Mouse (Mus musculus): ENCODE data around the gene Cpd. TPM values are rescaled to one million over a fixed set of nuclear protein-coding genes. Genes with fewer than 3 reads are reported as not detected.

Gene Cpd
- total and polyA plus RNA-seq, 2 experiments = 5.0 to 17.0 TPM

DNA sequence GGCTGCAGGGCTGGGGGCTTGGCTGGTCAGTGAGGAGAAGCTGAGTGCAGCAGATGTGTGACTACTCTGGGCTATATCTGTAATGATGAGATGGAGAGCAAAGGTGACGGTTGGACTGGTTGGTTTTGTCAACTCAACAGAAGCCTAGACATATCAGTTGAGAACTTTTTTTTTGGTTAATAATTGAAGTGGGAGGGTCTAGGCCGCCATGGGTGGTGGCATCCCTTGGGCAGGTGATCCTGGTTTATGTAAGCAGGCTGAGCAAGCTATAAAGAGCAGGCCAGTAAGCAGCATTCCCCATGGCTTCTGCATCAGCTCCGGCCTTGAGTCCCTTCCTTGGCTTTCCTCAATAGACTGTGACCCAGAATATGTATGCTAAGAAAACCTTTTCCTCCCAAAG lies 43.6 kb downstream of the Cpd start:
- no peak overlapping the region for H3K27ac ChIP-seq (replicated peaks; ENCODE audit: insufficient read depth, low read depth, low read length)
- WGBS = 56% methylated on average over 3 of the region's 3 CpGs

DNA sequence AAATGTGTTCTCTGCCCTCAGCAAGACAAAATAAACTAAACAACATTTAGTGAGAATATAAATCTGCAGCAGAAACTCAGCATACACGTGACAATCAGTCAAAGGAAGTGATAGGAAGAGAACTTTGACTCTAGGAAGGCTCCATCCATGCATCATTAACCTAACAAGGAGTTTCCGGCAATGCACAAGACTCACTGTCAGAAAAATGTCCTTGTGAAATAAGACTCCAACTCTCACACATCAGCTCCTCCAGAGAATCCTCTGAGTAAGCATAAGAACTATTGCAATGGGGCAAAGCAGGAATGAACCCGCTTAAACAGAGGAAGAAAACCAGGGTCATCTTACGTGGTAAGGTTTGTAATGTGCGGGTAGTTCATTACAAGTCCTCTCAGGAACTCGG lies 49.6 kb downstream of the Cpd start:
- H3K4me1 ChIP-seq (ENCODE audit: control insufficient read depth, insufficient read depth, low read length) = no peaks in the 10 kb centered on the region
- 88% methylated on average over 6 of the region's 6 CpGs for WGBS
- no peak overlapping the region for H3K27ac ChIP-seq (replicated peaks; ENCODE audit: insufficient read depth, low read depth, low read length)
- H3K9ac ChIP-seq (ENCODE audit: low read depth, low read length) = no peak overlapping the region
- peaks cover 47% of the 10 kb centered on the region for H3K36me3 ChIP-seq (ENCODE audit: control insufficient read depth, insufficient read depth, low read length)
- no peaks in the 10 kb centered on the region for H3K79me2 ChIP-seq (ENCODE audit: control insufficient read depth, insufficient read depth, low read length)
- no peak for DNase-seq (ENCODE audit: extremely low read depth, low read depth, low spot score)
- H3K27me3 ChIP-seq (ENCODE audit: control insufficient read depth, insufficient read depth, low read length) = no peaks in the 10 kb centered on the region
- TF ChIP-seq POLR2A (IDR thresholded peaks at IDR 0.05; ENCODE audit: extremely low read depth, insufficient read depth, low read length) = no peak
- TF ChIP-seq CTCF (IDR thresholded peaks at IDR 0.05; ENCODE audit: low read depth, low read length) = no peak
- H3K4me3 ChIP-seq (ENCODE audit: insufficient read depth, low read depth, low read length) = no peak overlapping the region

More for the DNA sequence above, 43.6 kb downstream of the Cpd start:
- H3K4me1 ChIP-seq (ENCODE audit: control insufficient read depth, insufficient read depth, low read length) = no peaks in the 10 kb centered on the region
- no peaks in the 10 kb centered on the region for H3K79me2 ChIP-seq (ENCODE audit: control insufficient read depth, insufficient read depth, low read length)
- no peak overlapping the region for H3K4me3 ChIP-seq (ENCODE audit: insufficient read depth, low read depth, low read length)
- H3K27me3 ChIP-seq (ENCODE audit: control insufficient read depth, insufficient read depth, low read length) = no peaks in the 10 kb centered on the region
- TF ChIP-seq POLR2A (IDR thresholded peaks at IDR 0.05; ENCODE audit: extremely low read depth, insufficient read depth, low read length) (no peak), CTCF (IDR thresholded peaks at IDR 0.05; ENCODE audit: low read depth, low read length) (no peak)
- peaks cover 37% of the 10 kb centered on the region for H3K36me3 ChIP-seq (ENCODE audit: control insufficient read depth, insufficient read depth, low read length)
- no peak overlapping the region for H3K9ac ChIP-seq (ENCODE audit: low read depth, low read length)
- peak; percentile 33 for DNase-seq (ENCODE audit: extremely low read depth, low read depth, low spot score)

DNA sequence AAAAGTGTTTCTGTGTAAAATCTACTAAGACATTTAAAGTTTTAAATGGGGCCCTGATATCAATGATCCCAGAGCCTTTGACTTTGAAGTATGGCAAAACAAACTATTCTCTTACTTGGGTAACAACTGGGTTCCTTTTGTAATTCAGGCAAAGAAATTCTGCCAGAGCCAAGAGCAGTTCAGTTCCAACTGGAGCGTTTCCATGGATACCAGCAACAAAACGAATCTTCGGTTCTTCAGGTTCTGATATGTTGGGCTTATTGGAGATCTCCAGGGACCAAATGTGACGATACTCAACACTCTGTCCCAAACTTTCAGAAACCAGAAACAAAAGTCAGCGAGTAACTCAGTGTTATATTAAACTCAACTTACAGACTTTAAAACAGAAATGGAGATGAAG lies 51.5 kb downstream of the Cpd start:
- Histone ChIP-seq H3K36me3 (ENCODE audit: control insufficient read depth, insufficient read depth, low read length) (peaks cover 44% of the 10 kb centered on the region), H3K27ac (replicated peaks; ENCODE audit: insufficient read depth, low read depth, low read length) (no peak overlapping the region), H3K9ac (ENCODE audit: low read depth, low read length) (no peak overlapping the region), H3K4me1 (ENCODE audit: control insufficient read depth, insufficient read depth, low read length) (no peaks in the 10 kb centered on the region), H3K27me3 (ENCODE audit: control insufficient read depth, insufficient read depth, low read length) (no peaks in the 10 kb centered on the region), H3K4me3 (ENCODE audit: insufficient read depth, low read depth, low read length) (no peak overlapping the region), H3K79me2 (ENCODE audit: control insufficient read depth, insufficient read depth, low read length) (no peaks in the 10 kb centered on the region)
- 77% methylated on average over 5 of the region's 5 CpGs for WGBS
- no peak for TF ChIP-seq POLR2A (IDR thresholded peaks at IDR 0.05; ENCODE audit: extremely low read depth, insufficient read depth, low read length)
- TF ChIP-seq CTCF (IDR thresholded peaks at IDR 0.05; ENCODE audit: low read depth, low read length) = no peak
- no peak for DNase-seq (ENCODE audit: extremely low read depth, low read depth, low spot score)

DNA sequence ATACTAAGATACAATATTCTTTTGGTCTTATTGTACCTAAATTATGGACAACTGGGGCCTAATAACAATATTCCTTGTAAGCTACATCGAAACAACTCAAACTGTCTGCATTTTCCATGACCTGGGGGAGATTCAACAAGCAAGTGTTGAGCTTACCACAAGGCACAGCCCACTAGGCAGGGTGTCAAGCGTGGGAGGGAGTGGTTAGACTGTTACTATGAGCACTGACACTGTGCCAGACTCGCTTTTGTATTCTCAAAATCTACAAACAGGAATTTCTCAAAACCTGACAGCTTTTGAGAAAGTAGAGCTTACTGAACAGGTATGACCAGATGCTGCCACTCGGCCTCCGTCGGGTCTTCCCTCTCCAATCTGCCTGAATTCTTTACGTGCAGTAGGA lies 55.5 kb downstream of the Cpd start:
- no peak for TF ChIP-seq CTCF (IDR thresholded peaks at IDR 0.05; ENCODE audit: low read depth, low read length)
- no peak for TF ChIP-seq POLR2A (IDR thresholded peaks at IDR 0.05; ENCODE audit: extremely low read depth, insufficient read depth, low read length)
- Histone ChIP-seq H3K27me3 (ENCODE audit: control insufficient read depth, insufficient read depth, low read length) (no peaks in the 10 kb centered on the region), H3K79me2 (ENCODE audit: control insufficient read depth, insufficient read depth, low read length) (no peaks in the 10 kb centered on the region), H3K4me1 (ENCODE audit: control insufficient read depth, insufficient read depth, low read length) (no peaks in the 10 kb centered on the region), H3K27ac (replicated peaks; ENCODE audit: insufficient read depth, low read depth, low read length) (no peak overlapping the region), H3K4me3 (ENCODE audit: insufficient read depth, low read depth, low read length) (no peak overlapping the region), H3K36me3 (ENCODE audit: control insufficient read depth, insufficient read depth, low read length) (peaks cover 30% of the 10 kb centered on the region), H3K9ac (ENCODE audit: low read depth, low read length) (no peak overlapping the region)
- DNase-seq (ENCODE audit: extremely low read depth, low read depth, low spot score) = no peak
- WGBS = 92% methylated on average over 7 of the region's 7 CpGs

DNA sequence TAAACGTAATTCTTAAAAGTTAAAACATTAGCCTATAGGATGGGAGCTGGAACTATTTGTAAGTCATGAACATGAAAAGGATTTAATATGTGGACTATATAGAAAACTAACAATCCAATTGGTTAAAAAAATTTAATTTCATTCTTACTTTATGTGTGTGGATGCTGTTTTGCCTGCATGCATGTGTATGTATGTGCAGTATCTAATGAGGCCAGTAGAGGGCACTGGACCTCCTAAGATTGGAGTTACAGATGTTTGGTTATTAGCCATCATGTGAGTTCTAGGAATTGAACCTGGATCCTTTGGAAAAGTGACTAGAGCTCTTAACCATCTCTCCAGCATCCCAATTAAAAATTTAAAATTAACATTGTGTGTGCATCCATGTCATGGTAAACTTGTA lies 57.6 kb downstream of the Cpd start:
- H3K9ac ChIP-seq (ENCODE audit: low read depth, low read length) = no peak overlapping the region
- H3K79me2 ChIP-seq (ENCODE audit: control insufficient read depth, insufficient read depth, low read length) = no peaks in the 10 kb centered on the region
- DNase-seq (ENCODE audit: extremely low read depth, low read depth, low spot score) = peak; percentile 53
- H3K27me3 ChIP-seq (ENCODE audit: control insufficient read depth, insufficient read depth, low read length) = no peaks in the 10 kb centered on the region
- WGBS = 98% methylated on average over 1 of the region's 1 CpGs
- TF ChIP-seq POLR2A (IDR thresholded peaks at IDR 0.05; ENCODE audit: extremely low read depth, insufficient read depth, low read length) (no peak), CTCF (IDR thresholded peaks at IDR 0.05; ENCODE audit: low read depth, low read length) (peak; percentile 15; the same call in 1 of the 2 replicates)
- no peak overlapping the region for H3K27ac ChIP-seq (replicated peaks; ENCODE audit: insufficient read depth, low read depth, low read length)
- no peaks in the 10 kb centered on the region for H3K4me1 ChIP-seq (ENCODE audit: control insufficient read depth, insufficient read depth, low read length)
- no peak overlapping the region for H3K4me3 ChIP-seq (ENCODE audit: insufficient read depth, low read depth, low read length)
- peaks cover 32% of the 10 kb centered on the region for H3K36me3 ChIP-seq (ENCODE audit: control insufficient read depth, insufficient read depth, low read length)

DNA sequence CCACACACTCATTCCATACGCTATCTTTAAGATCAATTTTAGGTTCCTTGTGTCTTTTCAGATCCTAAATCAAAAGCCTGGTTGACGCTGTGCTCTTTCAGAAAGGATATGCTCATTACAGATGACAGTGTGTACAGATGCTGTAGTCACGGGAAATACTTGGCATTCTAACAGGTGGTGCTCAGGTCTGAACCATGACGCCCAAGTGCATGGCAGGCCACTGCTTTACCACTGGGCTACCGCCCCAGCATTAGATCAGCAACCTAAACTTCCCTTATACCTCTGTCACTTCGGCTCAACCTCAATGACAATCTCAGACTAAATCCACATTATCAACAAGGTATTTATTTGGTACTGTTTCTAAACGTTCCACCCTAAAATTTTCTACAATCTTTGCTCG lies 71.3 kb downstream of the Cpd start:
- 91% methylated on average over 8 of the region's 8 CpGs for WGBS
- DNase-seq (ENCODE audit: extremely low read depth, low read depth, low spot score) = no peak
- no peak overlapping the region for H3K9ac ChIP-seq (ENCODE audit: low read depth, low read length)
- TF ChIP-seq CTCF (IDR thresholded peaks at IDR 0.05; ENCODE audit: low read depth, low read length) (no peak), POLR2A (IDR thresholded peaks at IDR 0.05; ENCODE audit: extremely low read depth, insufficient read depth, low read length) (no peak)
- H3K4me1 ChIP-seq (ENCODE audit: control insufficient read depth, insufficient read depth, low read length) = no peaks in the 10 kb centered on the region
- H3K79me2 ChIP-seq (ENCODE audit: control insufficient read depth, insufficient read depth, low read length) = no peaks in the 10 kb centered on the region
- H3K4me3 ChIP-seq (ENCODE audit: insufficient read depth, low read depth, low read length) = no peak overlapping the region
- peaks cover 4% of the 10 kb centered on the region; the same call in 1 of the 2 replicates for H3K36me3 ChIP-seq (ENCODE audit: control insufficient read depth, insufficient read depth, low read length)
- H3K27me3 ChIP-seq (ENCODE audit: control insufficient read depth, insufficient read depth, low read length) = no peaks in the 10 kb centered on the region
- H3K27ac ChIP-seq (replicated peaks; ENCODE audit: insufficient read depth, low read depth, low read length) = no peak overlapping the region
